Mouse (Mus musculus): Measurements from ENCODE around the gene Olfr569.

The Olfr569 gene

GRCm38 (mm10) chr7:102890782-102891181 is at the start of gene Olfr569:
Gene Olfr569 (minus strand): TSS chr7:102890882.
- DNase-seq (ENCODE audit: low spot score in 2 of 2) = no peak

GRCm38 (mm10) chr7:102927105-102927504 is 36.4 kb upstream of the Olfr569 start:
- no peak for DNase-seq (ENCODE audit: low spot score in 2 of 2)

GRCm38 (mm10) chr7:102924109-102924508 is 33.4 kb upstream of the Olfr569 start, which contains the start of gene Olfr572:
Gene Olfr572 (plus strand): TSS chr7:102924409.
- no peak for DNase-seq (ENCODE audit: low spot score in 2 of 2)

GRCm38 (mm10) chr7:102919632-102920031 is 28.9 kb upstream of the Olfr569 start:
- peak in 1 of 2 experiments; percentile 15 for DNase-seq (ENCODE audit: low spot score in 2 of 2)

DNA sequence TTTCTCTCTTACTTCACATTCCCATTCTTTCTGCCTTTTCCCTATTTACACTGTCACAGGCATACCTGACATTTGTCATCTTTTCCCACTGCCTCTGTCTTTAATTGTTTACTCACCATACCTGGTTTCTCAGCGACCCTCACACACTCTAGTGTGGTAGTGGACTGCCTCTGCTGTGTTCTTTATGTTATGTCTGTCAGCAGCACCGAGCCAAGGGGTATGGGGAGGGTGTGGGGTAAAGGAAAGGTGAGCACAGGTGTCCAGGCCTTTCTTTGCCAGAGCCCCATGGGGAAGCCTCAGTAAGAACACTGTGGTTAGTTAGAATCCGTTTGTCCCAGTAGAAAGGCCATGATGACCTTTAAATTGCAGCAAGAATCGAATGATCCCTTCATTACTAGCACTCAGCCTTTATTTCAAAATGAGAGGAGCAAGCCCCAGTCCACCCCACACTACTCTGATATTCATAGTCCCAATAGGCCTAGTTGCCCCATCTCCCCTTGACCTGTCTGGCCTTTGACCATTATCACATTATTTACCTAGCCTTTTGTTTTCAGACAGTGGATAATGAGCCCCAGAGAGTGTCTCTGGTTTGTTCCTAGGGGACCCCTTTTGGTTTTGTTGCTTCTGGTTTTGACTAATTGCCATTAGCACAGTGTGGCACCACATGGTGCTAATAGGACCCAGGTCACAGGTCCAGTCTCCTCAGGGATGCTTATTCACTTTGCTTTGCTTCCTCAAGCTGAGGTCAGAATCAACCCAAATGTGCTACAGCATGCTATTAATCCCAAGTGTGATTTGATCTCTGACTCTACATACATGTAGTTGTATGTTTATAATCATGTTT is 26.6 kb upstream of the Olfr569 start, which contains the start of gene Olfr571:
TSS of gene Olfr571 (minus strand) at position 505 of the 844 bp plus-strand sequence.
- DNase-seq (ENCODE audit: low spot score in 2 of 2) = no peak

GRCm38 (mm10) chr7:102916405-102916804 is 25.7 kb upstream of the Olfr569 start:
- no peak for DNase-seq (ENCODE audit: low spot score in 2 of 2)

- no peak for DNase-seq (ENCODE audit: low spot score in 2 of 2)
Measured at GRCm38 (mm10) chr7:102915261-102915660, 24.6 kb upstream of the Olfr569 start.

GRCm38 (mm10) chr7:102876822-102877221 is 13.9 kb downstream of the Olfr569 start, which contains the start of gene Olfr568:
Gene Olfr568 (plus strand): TSS chr7:102877122.
- DNase-seq (ENCODE audit: low spot score in 2 of 2) = no peak

GRCm38 (mm10) chr7:102858665-102859064 is 32.0 kb downstream of the Olfr569 start, which contains the start of gene Olfr566:
Gene Olfr566 (minus strand): TSS chr7:102858765.
- DNase-seq (ENCODE audit: low spot score in 2 of 2) = no peak

DNA sequence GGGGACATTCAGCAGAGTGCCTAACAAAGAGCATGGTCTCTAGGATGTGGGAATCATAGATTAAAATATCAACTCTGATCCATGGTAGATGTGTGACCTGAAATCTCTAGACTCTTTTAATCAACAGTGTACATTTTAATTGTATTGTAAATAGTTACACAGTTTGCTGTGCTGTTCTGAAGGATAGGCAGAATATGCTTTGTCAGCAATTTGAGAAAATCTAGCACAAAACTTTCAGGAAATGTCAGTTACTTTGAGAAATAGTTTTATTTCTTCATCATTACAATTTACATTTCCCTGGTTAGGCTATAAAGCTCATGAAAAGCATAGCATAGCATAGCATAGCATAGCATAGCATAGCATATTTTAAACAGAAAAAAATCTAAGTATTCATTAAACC is 34.9 kb downstream of the Olfr569 start:
- no peak for DNase-seq (ENCODE audit: low spot score in 2 of 2)

All from left cerebral cortex, adult 9 months (tissue).